Comparison of ENCODE assay signal across 8 mouse cellular contexts in the genomic region with DNA sequence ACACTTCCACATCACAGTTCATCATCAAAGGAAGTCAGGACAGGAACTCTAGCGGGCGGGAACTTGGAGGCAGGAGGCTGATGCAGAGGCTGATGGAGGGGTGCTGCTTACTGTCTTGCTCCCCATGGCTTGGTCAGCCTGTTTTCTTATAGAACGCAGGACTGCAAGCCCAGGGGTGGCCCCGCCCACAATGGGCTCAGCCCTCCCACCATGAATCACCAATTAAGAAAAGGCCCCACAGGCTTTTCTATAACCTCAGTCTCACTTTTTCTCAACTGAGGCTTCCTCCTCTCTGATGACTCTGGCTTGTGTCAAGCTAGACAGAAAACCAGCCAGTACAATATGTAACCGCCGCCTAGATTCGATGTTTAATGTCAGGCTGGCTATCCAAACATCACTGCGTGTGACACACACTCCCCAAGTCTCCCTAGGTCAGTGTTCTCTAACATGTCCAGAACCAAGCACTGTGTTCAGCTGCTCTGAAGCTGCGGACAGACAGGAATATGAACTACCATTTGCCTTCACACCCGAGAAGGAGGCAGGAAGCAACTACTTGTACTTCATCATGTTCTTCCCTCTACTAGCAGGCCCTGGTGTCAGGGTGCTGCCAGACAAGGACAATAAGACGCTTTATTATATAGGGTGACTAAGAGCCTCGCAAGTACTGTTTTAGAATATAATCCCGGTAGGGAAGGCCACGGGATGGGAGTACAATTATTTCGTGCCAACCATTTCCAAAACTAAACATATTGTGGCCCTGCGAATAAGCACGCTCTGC. TPM values are rescaled to one million over a fixed set of nuclear protein-coding genes. Genes with fewer than 3 reads are reported as not detected.
DNase-seq lines count a peak whose midpoint lies in the region; ATAC-seq and TF ChIP-seq lines count a peak whose summit lies in the region.

No protein-coding gene starts in this region.

- no peaks in the 10 kb centered on the region for H3K27me3 ChIP-seq in ES-Bruce4 (ENCODE audit: control insufficient read depth, insufficient read depth, low read length, poor library complexity, severe bottlenecking)
- no peaks in the 10 kb centered on the region for H3K27me3 ChIP-seq in embryonic facial prominence, embryonic 14.5 days (replicated peaks; ENCODE audit: control insufficient read depth, insufficient read depth, low read length)
- H3K27me3 ChIP-seq in hindbrain, embryonic 12.5 days: no peaks in the 10 kb centered on the region
- H3K27me3 ChIP-seq in liver, embryonic 16.5 days (ENCODE audit: control insufficient read depth, insufficient read depth, low read depth, low read length): no peaks in the 10 kb centered on the region
- H3K27me3 ChIP-seq in neural tube, embryonic 12.5 days (replicated peaks): no peaks in the 10 kb centered on the region

- 17% methylated on average over 17 of the region's 17 CpGs for WGBS in embryonic facial prominence, embryonic 14.5 days
- WGBS in hindbrain, embryonic 12.5 days: 21% methylated on average over 17 of the region's 17 CpGs
- 12% methylated on average over 17 of the region's 17 CpGs for WGBS in liver, embryonic 16.5 days (ENCODE audit: insufficient replicate concordance)
- 19% methylated on average over 17 of the region's 17 CpGs for WGBS in neural tube, embryonic 12.5 days

- H3K9ac ChIP-seq in ES-Bruce4 (ENCODE audit: low read depth, poor library complexity, severe bottlenecking): peak overlapping the region; percentile 90
- H3K9ac ChIP-seq in embryonic facial prominence, embryonic 14.5 days (ENCODE audit: low read depth, low read length): peak overlapping the region; percentile 88
- H3K9ac ChIP-seq in hindbrain, embryonic 12.5 days: peak overlapping the region; percentile 95
- H3K9ac ChIP-seq in liver, embryonic 16.5 days (ENCODE audit: low read depth, low read length): peak overlapping the region; percentile 90
- H3K9ac ChIP-seq in neural tube, embryonic 12.5 days: peak overlapping the region; percentile 96

- H3K4me2 ChIP-seq in embryonic facial prominence, embryonic 14.5 days (ENCODE audit: low read depth, low read length): peak overlapping the region; percentile 79
- peak overlapping the region; percentile 58 for H3K4me2 ChIP-seq in hindbrain, embryonic 12.5 days (replicated peaks)
- H3K4me2 ChIP-seq in liver, embryonic 16.5 days (ENCODE audit: low read depth, low read length): peak overlapping the region; percentile 99
- H3K4me2 ChIP-seq in neural tube, embryonic 12.5 days (replicated peaks): peak overlapping the region; percentile 65

- no peaks in the 10 kb centered on the region for H3K36me3 ChIP-seq in ES-Bruce4 (ENCODE audit: control insufficient read depth, insufficient read depth, low read length, poor library complexity, severe bottlenecking)
- no peaks in the 10 kb centered on the region for H3K36me3 ChIP-seq in embryonic facial prominence, embryonic 14.5 days (ENCODE audit: control insufficient read depth, insufficient read depth, low read length)
- H3K36me3 ChIP-seq in hindbrain, embryonic 12.5 days: no peaks in the 10 kb centered on the region
- H3K36me3 ChIP-seq in liver, embryonic 16.5 days (ENCODE audit: control insufficient read depth, insufficient read depth): no peaks in the 10 kb centered on the region
- no peaks in the 10 kb centered on the region for H3K36me3 ChIP-seq in neural tube, embryonic 12.5 days

- no peaks in the 10 kb centered on the region for H3K9me3 ChIP-seq in ES-Bruce4 (replicated peaks; ENCODE audit: control insufficient read depth, insufficient read depth, low read length, poor library complexity, severe bottlenecking)
- H3K9me3 ChIP-seq in embryonic facial prominence, embryonic 14.5 days (ENCODE audit: control insufficient read depth, low read length): no peaks in the 10 kb centered on the region
- no peaks in the 10 kb centered on the region for H3K9me3 ChIP-seq in hindbrain, embryonic 12.5 days (replicated peaks)
- H3K9me3 ChIP-seq in liver, embryonic 16.5 days (replicated peaks; ENCODE audit: control insufficient read depth, low read length): no peaks in the 10 kb centered on the region
- no peaks in the 10 kb centered on the region for H3K9me3 ChIP-seq in neural tube, embryonic 12.5 days

- TF ChIP-seq EP300 in ES-Bruce4 (IDR thresholded peaks at IDR 0.05; ENCODE audit: insufficient read depth, low read depth, low read length): no peak

- TF ChIP-seq CTCF in ES-Bruce4 (IDR thresholded peaks at IDR 0.05; ENCODE audit: low read depth, low read length): no peak

- peak overlapping the region; percentile 85 for H3K4me3 ChIP-seq in ES-Bruce4 (ENCODE audit: low read depth, low read length)
- H3K4me3 ChIP-seq in embryonic facial prominence, embryonic 14.5 days (ENCODE audit: low read depth, low read length): peak overlapping the region; percentile 93
- peak overlapping the region; percentile 98 for H3K4me3 ChIP-seq in hindbrain, embryonic 12.5 days
- peak overlapping the region; percentile 91 for H3K4me3 ChIP-seq in liver, embryonic 16.5 days (ENCODE audit: low read depth, low read length)
- peak overlapping the region; percentile 94 for H3K4me3 ChIP-seq in neural tube, embryonic 12.5 days

- peak; percentile 65 to 71 for DNase-seq in B cell, adult 2 months
- DNase-seq in embryonic facial prominence, embryonic 14.5 days (ENCODE audit: low spot score): peak; percentile 60
- DNase-seq in layer of hippocampus, adult 18-20 months (ENCODE audit: low spot score in 2 of 2): no peak
- no peak for DNase-seq in layer of hippocampus, postnatal 14 days (ENCODE audit: low spot score in 2 of 2)

- no peak for ATAC-seq in embryonic facial prominence, embryonic 14.5 days (ENCODE audit: low read depth)
- no peak for ATAC-seq in hindbrain, embryonic 12.5 days (ENCODE audit: low FRiP score)
- no peak for ATAC-seq in liver, embryonic 16.5 days (ENCODE audit: low read depth)
- no peak for ATAC-seq in neural tube, embryonic 12.5 days (ENCODE audit: low FRiP score, low read depth)

- H3K4me1 ChIP-seq in ES-Bruce4 (ENCODE audit: control insufficient read depth, insufficient read depth, low read length): peaks cover 7% of the 10 kb centered on the region
- peaks cover 26% of the 10 kb centered on the region for H3K4me1 ChIP-seq in embryonic facial prominence, embryonic 14.5 days (ENCODE audit: control insufficient read depth, insufficient read depth, low read length)
- H3K4me1 ChIP-seq in hindbrain, embryonic 12.5 days: peaks cover 52% of the 10 kb centered on the region
- peaks cover 62% of the 10 kb centered on the region for H3K4me1 ChIP-seq in liver, embryonic 16.5 days (ENCODE audit: control insufficient read depth, low read depth, low read length)
- peaks cover 47% of the 10 kb centered on the region for H3K4me1 ChIP-seq in neural tube, embryonic 12.5 days

- H3K27ac ChIP-seq in ES-Bruce4 (ENCODE audit: insufficient read depth, low read length): peak overlapping the region; percentile 65
- H3K27ac ChIP-seq in embryonic facial prominence, embryonic 14.5 days (replicated peaks; ENCODE audit: low read depth, low read length): peak overlapping the region; percentile 91
- H3K27ac ChIP-seq in hindbrain, embryonic 12.5 days: peak overlapping the region; percentile 98
- peak overlapping the region; percentile 93 for H3K27ac ChIP-seq in liver, embryonic 16.5 days (ENCODE audit: low read length)
- H3K27ac ChIP-seq in neural tube, embryonic 12.5 days: peak overlapping the region; percentile 98

- TF ChIP-seq POLR2A in ES-Bruce4 (IDR thresholded peaks at IDR 0.05; ENCODE audit: insufficient read depth, low read length): no peak

RNA-seq across cellular contexts. Expression of gene Coro1c, which starts 1.4 kb away (rescaled TPM):
- polyA plus RNA-seq in ES-Bruce4 (2011; ENCODE audit: insufficient read depth, insufficient read length, low read depth, missing spikeins): 174 and 218 TPM in 2 replicates
- polyA plus RNA-seq in embryonic facial prominence, embryonic 14.5 days (2014; fragmentation: Nextera tagmentation; extraction: Ambion mirVana): 96.9 and 103 TPM in 2 replicates
- polyA plus RNA-seq in hindbrain, embryonic 12.5 days (2016; fragmentation: Nextera tagmentation; extraction: Ambion mirVana): 226 and 233 TPM in 2 replicates
- polyA plus RNA-seq in liver, embryonic 16.5 days (2015; fragmentation: Nextera tagmentation; extraction: Ambion mirVana): 40.8 and 40.9 TPM in 2 replicates
- 259 and 292 TPM in 2 replicates for polyA plus RNA-seq in neural tube, embryonic 12.5 days (2016; fragmentation: Nextera tagmentation; extraction: Ambion mirVana)
- total RNA-seq in layer of hippocampus, adult 18-20 months (2021): 10 to 100 TPM; 88.6 to 88.7 TPM
- total RNA-seq in layer of hippocampus, postnatal 14 days (2021): 10 to 100 TPM; 87.9 to 94.2 TPM

Comparison
In these comparisons a context has a peak if more than half of its experiments do, and no peak if none do; other contexts are left out.
1. DNase-seq: peak in B cell, adult 2 months (2 of 2) and embryonic facial prominence, embryonic 14.5 days (single experiment); none in layer of hippocampus, adult 18-20 months (0 of 2) and layer of hippocampus, postnatal 14 days (0 of 2).
2. Peak in every context shown above with its lines, with median percentiles within 50 percentile points of each other: H3K27ac ChIP-seq, H3K4me3 ChIP-seq, H3K9ac ChIP-seq and H3K4me2 ChIP-seq.